11 mouse cellular contexts compared by ENCODE assay signal in genomic region chr2:84883530-84883929, GRCm38 (mm10). TPM values are rescaled to one million over a fixed set of nuclear protein-coding genes. Genes with fewer than 3 reads are reported as not detected.
DNase-seq lines count a peak whose midpoint lies in the region; ATAC-seq lines count a peak whose summit lies in the region.
"Had no signal": no experiment of that assay in that cellular context is flagged by ENCODE, and none has a peak within 500 bp of the region (broad histone marks: within the 10 kb centered on the region; RNA-seq: fewer than 3 reads in every experiment).

No protein-coding gene starts in this region.

- peaks cover 88% of the 10 kb centered on the region for H3K27me3 ChIP-seq in heart, embryonic 15.5 days
- peaks cover 93% of the 10 kb centered on the region for H3K27me3 ChIP-seq in limb, embryonic 13.5 days
- peaks cover 65% of the 10 kb centered on the region for H3K27me3 ChIP-seq in stomach, embryonic 15.5 days (replicated peaks)

- H3K9ac ChIP-seq in heart, embryonic 15.5 days: no peak overlapping the region
- H3K9ac ChIP-seq in limb, embryonic 13.5 days: no peak overlapping the region
- H3K9ac ChIP-seq in stomach, embryonic 15.5 days: no peak overlapping the region

- peaks cover 37% of the 10 kb centered on the region for H3K4me1 ChIP-seq in heart, embryonic 15.5 days (replicated peaks)
- H3K4me1 ChIP-seq in limb, embryonic 13.5 days: peaks cover 39% of the 10 kb centered on the region
- peaks cover 17% of the 10 kb centered on the region for H3K4me1 ChIP-seq in stomach, embryonic 15.5 days

- H3K4me2 ChIP-seq in heart, embryonic 15.5 days: peak overlapping the region; percentile 39
- H3K4me2 ChIP-seq in limb, embryonic 13.5 days (replicated peaks): peak overlapping the region; percentile 45
- peak overlapping the region; percentile 36; the same call in 1 of the 2 replicates for H3K4me2 ChIP-seq in stomach, embryonic 15.5 days

- no peak for ATAC-seq in heart, embryonic 15.5 days (replicated peaks; ENCODE audit: insufficient number of reproducible peaks, insufficient read depth, low FRiP score, low read depth)
- no peak for ATAC-seq in limb, embryonic 13.5 days (ENCODE audit: low FRiP score, low read depth)
- no peak for ATAC-seq in stomach, embryonic 15.5 days (ENCODE audit: insufficient read depth, low FRiP score, low read depth)
- ATAC-seq: activated CD4-positive, CD25-positive, alpha-beta regulatory T cell, adult 4 months had no signal

- 0 out of 2 replicates have a peak overlapping the region, but pooled peaks have one; percentile 2 for H3K4me3 ChIP-seq in heart, embryonic 15.5 days
- H3K4me3 ChIP-seq in limb, embryonic 13.5 days: no peak overlapping the region
- no peak overlapping the region for H3K4me3 ChIP-seq in stomach, embryonic 15.5 days (replicated peaks)

- H3K9me3 ChIP-seq in heart, embryonic 15.5 days (replicated peaks): no peaks in the 10 kb centered on the region
- H3K9me3 ChIP-seq in limb, embryonic 13.5 days: no peaks in the 10 kb centered on the region
- H3K9me3 ChIP-seq in stomach, embryonic 15.5 days: no peaks in the 10 kb centered on the region

- no peak overlapping the region for H3K27ac ChIP-seq in heart, embryonic 15.5 days
- H3K27ac ChIP-seq in limb, embryonic 13.5 days: no peak overlapping the region
- no peak overlapping the region for H3K27ac ChIP-seq in stomach, embryonic 15.5 days

- intact Hi-C loops in heart, postnatal 10 days (cut with DNase I): no loop called here
- intact Hi-C loops in gastrocnemius, postnatal 36 days (cut with DNase I): no loop called here

- WGBS in heart, embryonic 15.5 days: 8% methylated on average over 11 of the region's 11 CpGs
- 4% methylated on average over 11 of the region's 11 CpGs for WGBS in limb, embryonic 13.5 days
- WGBS in stomach, embryonic 15.5 days: 14% methylated on average over 10 of the region's 11 CpGs

- H3K36me3 ChIP-seq in heart, embryonic 15.5 days: no peaks in the 10 kb centered on the region
- no peaks in the 10 kb centered on the region for H3K36me3 ChIP-seq in limb, embryonic 13.5 days
- H3K36me3 ChIP-seq in stomach, embryonic 15.5 days: no peaks in the 10 kb centered on the region

- DNase-seq in heart, postnatal 10 days: no peak
- DNase-seq in thymus, postnatal 4 days: peak; percentile 2
- no peak for DNase-seq in thymus, postnatal 10 days (ENCODE audit: low spot score in 2 of 2)
- DNase-seq in right cerebral cortex, postnatal 36 days (ENCODE audit: low spot score in 2 of 2): no peak
- DNase-seq in gastrocnemius, postnatal 36 days: no peak
- DNase-seq: kidney, adult 18-20 months; lung, postnatal 10 days had no signal

RNA-seq across cellular contexts. Expression of gene Rtn4rl2, which starts 3.0 kb away (rescaled TPM):
- 1.9 and 2.1 TPM in 2 replicates for polyA plus RNA-seq in heart, embryonic 15.5 days (2015; fragmentation: Nextera tagmentation; extraction: Ambion mirVana)
- 1 to 10 TPM; 4.0 to 8.0 TPM for total RNA-seq in heart, postnatal 10 days (2021)
- polyA plus RNA-seq in limb, embryonic 13.5 days (2015; fragmentation: Nextera tagmentation; extraction: Ambion mirVana): 0.65 and 1.1 TPM in 2 replicates
- 0.85 and 0.91 TPM in 2 replicates for polyA plus RNA-seq in stomach, embryonic 15.5 days (2015; fragmentation: Nextera tagmentation; extraction: Ambion mirVana)
- under 1 TPM; 0.20 to 0.26 TPM for total RNA-seq in gastrocnemius, postnatal 36 days (2021)
- polyA plus RNA-seq: activated CD4-positive, CD25-positive, alpha-beta regulatory T cell, adult 4 months had no signal

RNA-seq across cellular contexts. Expression of gene Slc43a1, which starts 44.9 kb away (rescaled TPM):
- polyA plus RNA-seq in heart, embryonic 15.5 days (2015; fragmentation: Nextera tagmentation; extraction: Ambion mirVana): 8.6 and 11.5 TPM in 2 replicates
- 1 to 10 TPM; 2.2 to 3.4 TPM for total RNA-seq in heart, postnatal 10 days (2021)
- 16.8 and 18.9 TPM in 2 replicates for polyA plus RNA-seq in limb, embryonic 13.5 days (2015; fragmentation: Nextera tagmentation; extraction: Ambion mirVana)
- 19.5 and 26.3 TPM in 2 replicates for polyA plus RNA-seq in stomach, embryonic 15.5 days (2015; fragmentation: Nextera tagmentation; extraction: Ambion mirVana)
- 10 to 100 TPM in 1 of 2 experiments, 1 to 10 TPM in 1; 7.6 to 19.2 TPM for total RNA-seq in gastrocnemius, postnatal 36 days (2021)

RNA-seq across cellular contexts. Expression of gene Slc43a3, which starts 52.8 kb away (rescaled TPM):
- polyA plus RNA-seq in heart, embryonic 15.5 days (2015; fragmentation: Nextera tagmentation; extraction: Ambion mirVana): 35.8 and 40.8 TPM in 2 replicates
- 100 to 1,000 TPM in 1 of 2 experiments, 10 to 100 TPM in 1; 53.0 to 109 TPM for total RNA-seq in heart, postnatal 10 days (2021)
- 32.8 and 37.4 TPM in 2 replicates for polyA plus RNA-seq in limb, embryonic 13.5 days (2015; fragmentation: Nextera tagmentation; extraction: Ambion mirVana)
- polyA plus RNA-seq in stomach, embryonic 15.5 days (2015; fragmentation: Nextera tagmentation; extraction: Ambion mirVana): 44.8 and 47.4 TPM in 2 replicates
- 10 to 100 TPM; 17.9 to 30.2 TPM for total RNA-seq in gastrocnemius, postnatal 36 days (2021)

RNA-seq across cellular contexts. Expression of gene Timm10, which starts 56.7 kb away (rescaled TPM):
- polyA plus RNA-seq in heart, embryonic 15.5 days (2015; fragmentation: Nextera tagmentation; extraction: Ambion mirVana): 76.6 TPM in 2 replicates
- total RNA-seq in heart, postnatal 10 days (2021): 100 to 1,000 TPM; 122 to 124 TPM
- polyA plus RNA-seq in limb, embryonic 13.5 days (2015; fragmentation: Nextera tagmentation; extraction: Ambion mirVana): 47.8 and 51.3 TPM in 2 replicates
- 47.2 and 50.4 TPM in 2 replicates for polyA plus RNA-seq in stomach, embryonic 15.5 days (2015; fragmentation: Nextera tagmentation; extraction: Ambion mirVana)
- 10 to 100 TPM; 39.6 to 55.9 TPM for total RNA-seq in gastrocnemius, postnatal 36 days (2021)
